Mouse (Mus musculus) adrenal gland, adult 8-10 months (tissue): Measurements from ENCODE around the gene Gnaq. TPM values are rescaled to one million over a fixed set of nuclear protein-coding genes. Genes with fewer than 3 reads are reported as not detected.

ENCODE experiments used
- DNase-seq: peaks from one replicate; pipeline ENCODE4 v3.0.0; 2022
- total RNA-seq, 4 experiments: library from RNA; stranded (reverse); gene quantifications; 2 replicates each; pipeline ENCODE4 v1.2.4; 2022

The Gnaq gene
- total RNA-seq, 4 experiments from 2014 or later = 50.3 to 63.4 (median 58.1) TPM

DNA sequence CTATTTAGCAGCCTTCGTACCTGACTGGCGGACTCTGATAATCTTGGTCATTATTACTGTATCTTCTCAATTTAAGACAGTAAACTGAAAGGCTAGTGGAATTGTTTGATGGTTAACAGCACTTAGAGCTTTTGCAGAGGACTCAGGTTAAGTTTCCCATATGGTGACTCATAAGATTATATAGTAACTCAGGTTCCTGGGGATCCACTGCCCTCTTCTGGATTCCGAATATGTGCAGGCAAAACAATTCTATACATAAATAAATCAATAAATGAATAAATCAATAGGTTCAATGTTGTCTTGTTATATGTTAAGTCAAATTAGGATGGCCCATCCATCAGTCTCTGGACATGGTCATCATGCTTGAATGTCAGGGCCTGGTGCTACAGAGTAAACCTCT lies 191.6 kb downstream of the Gnaq start:
- DNase-seq = no peak

DNA sequence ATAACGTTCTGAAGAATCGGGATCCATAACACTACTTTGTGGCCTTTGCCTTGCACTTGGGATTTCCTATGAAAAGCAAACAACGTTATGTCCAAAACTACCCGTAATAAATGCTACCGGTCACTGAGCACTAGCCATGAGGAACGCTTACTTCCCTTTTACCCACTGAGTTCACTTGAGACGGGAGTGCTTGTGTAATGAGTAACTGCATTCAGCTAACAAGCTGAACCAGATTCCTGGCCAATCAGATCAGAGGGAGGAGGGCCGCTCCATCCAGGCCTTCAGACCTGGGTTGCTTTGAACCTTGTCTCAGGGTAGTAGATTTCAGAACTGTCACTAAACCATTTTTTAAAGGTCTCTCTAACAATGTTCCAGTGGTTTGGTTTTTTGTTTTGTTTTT lies 193.3 kb downstream of the Gnaq start:
- peak; percentile 50 for DNase-seq

DNA sequence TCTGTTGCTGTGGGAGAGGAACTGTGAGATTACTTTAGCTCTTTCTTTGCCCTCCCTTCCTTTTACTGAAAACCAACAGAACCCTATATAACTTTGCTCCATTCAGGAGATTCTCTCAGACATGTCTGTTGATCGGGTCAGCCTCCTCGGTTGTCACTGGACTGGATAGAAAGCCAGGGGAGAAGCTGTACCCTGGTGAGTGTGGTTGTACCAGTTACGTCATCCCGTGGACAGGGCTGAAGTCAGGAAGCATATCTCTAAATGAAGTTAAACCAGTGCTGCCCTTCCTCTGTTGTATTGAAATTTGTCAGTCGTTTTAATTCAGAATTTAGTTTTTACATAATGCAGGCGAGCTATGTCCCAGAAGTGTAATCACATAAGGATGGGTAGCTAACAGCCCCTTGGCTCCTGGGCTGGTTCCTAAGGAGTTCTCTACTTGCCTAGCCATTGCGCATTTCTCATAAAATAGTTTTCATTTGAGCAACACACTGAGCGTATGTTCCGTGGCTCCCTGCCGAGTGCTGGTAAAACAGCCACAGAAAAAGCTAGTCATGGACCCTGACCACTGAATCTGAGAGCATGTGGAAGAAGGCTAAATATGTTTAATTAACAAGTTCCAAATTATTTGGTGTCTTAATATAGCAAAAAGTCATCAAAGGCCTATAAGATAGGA lies 194.9 kb downstream of the Gnaq start:
- DNase-seq = no peak

DNA sequence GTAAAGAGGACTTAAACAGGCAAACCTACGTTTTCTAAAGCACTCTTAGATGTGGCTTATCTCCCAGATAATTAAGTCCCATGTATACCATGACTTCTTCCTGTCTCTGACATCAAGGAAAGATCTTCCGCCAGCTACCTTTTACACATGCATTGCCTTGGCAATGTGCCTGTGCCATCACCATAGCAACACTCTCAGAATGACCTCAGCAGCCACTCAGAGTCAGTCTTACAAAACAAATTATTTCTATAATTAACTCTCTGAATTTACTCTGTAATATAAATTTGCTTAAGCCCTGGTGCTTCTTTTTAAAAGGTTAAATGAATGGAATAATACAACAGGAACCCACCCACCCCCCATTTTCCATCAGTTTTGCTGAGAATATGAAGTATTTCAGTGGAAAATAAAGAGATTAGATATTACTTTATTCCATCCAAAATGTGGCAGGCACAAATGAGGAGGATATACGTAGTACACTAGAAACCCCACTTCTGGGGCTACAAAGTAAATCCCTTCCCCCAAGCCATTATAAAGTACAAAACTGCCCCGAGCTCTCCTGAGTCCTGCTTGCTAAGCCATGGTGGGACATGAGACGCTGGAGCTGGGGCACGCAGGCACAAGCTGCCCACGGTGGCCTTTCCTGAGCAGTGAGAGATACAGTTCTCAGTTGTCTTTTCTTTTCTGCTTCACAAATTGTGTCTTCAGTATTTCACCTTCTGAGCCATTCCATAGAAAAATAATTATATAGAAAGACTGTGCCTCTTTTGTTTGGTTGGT lies 195.6 kb downstream of the Gnaq start:
- DNase-seq = peak; percentile 83

DNA sequence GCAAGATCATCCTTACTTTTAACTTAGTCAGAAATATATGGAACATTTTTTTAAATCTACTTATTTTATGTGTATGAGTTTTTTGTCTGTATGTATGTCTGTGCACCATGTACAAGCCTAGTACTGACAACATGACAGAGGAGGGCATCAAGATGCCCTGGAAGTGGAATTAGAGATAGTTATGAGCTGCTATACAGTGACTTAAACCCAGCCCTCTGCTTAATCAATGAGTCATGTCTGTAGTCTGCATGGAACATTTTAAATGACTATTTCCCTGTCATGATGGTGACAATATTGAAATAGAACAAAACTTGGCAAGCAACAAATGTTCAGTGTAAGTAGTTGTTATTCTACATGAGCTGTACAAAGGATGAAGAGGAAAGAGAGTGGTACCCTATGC lies 196.4 kb downstream of the Gnaq start:
- no peak for DNase-seq

DNA sequence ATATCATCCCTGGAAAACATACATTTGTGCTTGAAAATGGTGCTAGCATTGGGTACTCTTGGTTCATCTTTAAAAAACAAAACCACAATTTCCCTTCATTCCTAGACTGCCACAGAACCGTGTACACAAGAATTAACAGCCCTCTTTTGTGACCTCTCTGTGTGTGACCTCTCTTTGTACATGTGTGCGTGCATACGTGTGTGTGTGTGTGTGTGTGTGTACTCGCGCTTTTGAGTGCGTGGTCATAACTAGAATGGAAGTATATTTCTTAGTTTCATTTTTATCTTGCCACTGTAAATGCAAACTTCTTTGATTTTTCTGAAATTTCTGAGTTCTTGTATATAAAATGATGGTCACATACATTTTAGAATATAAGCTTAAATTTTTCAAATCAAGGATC lies 197.0 kb downstream of the Gnaq start:
- DNase-seq = no peak

DNA sequence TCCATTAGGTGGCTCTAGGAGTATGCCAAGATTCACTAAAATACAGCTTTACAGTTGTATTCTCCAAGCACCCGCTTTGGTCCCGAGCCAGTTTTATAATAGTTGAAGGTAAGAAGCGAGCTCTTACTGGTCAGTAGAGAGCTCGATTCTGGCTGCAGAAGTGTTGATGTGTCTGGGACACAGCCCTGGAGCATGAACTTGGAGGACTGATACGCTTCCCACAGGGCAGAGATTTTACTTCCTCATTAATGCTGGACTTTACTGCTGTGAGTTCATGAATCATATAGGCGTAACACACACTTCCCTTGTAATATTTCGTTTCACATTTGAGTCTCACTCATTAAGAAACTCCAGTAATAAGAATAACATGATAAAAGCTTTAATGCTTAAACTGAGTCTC lies 197.5 kb downstream of the Gnaq start:
- no peak for DNase-seq

DNA sequence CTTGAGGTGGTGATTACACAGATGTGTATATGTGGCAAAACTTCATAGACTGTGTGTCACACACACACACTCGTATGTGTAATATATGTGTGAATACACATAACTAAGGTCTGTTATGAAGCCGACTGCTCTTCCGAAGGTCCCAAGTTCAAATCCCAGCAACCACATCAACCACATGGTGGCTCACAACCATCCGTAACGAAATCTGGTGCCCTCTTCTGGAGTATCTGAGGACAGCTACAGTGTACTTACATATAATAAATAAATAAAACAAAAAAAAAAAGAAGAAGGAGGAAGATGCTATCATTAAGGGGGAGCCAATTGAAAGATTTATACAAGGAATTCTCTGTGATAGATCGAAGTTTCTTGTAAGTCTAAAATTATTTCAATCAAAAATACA lies 198.4 kb downstream of the Gnaq start:
- no peak for DNase-seq

DNA sequence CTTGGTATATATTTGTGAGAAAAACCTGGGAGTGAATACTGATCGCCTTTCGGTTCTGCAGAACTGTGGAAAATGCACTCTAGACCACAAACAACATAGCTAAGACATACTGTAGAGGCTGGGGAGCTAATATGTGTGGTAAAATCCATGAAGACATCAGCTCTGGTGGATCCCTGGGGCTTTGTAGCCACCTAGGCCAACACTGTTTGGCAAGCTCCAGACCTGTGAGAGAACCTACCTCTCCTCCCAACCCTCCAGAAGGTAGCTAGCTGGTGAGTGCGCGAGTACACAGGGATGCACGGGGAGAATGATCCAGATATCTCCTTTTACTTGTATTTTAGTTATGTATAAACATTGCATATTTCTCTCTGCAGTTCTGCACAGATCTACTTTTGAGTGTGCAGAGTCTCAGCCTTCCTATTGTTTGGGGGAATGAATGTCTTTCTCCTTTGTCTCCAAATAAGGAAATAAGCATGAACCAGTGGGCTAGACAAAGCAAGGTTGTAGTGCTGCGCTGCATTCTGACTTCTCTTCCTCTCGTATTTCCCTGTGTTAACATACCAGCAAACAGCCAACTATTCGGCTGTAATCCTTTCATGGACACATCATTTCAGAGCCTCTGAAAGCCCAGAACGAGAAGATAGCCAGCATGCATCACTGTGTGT lies 205.4 kb downstream of the Gnaq start:
- no peak for DNase-seq

DNA sequence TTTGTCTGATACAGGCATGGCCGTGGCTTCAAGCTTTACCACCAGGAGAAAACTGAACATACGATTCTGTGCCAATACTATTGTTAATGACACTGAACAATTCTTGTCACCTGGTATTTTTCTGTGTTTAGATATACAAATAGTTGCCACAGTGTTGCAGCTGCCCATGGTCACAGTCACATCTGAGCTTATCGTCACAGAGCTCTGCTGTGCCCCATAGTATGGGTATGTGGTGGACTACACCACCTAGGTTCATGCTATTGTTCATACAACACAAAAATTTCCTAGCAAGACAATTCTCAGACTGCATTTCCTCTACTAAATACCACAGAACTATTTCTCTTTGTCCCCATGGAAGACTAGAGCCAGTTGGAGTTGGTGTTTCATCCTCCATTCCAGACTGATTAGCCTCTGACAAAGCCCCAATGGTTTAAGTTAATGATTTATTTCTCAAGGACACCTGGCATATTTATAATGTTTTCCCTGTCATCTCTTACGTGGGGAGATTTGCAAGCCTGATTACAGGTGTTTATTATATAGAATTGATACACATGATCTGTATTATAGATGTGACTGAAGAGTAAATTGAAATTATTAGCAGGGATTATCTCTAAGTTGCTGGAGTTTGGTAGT lies 207.4 kb downstream of the Gnaq start:
- no peak for DNase-seq

DNA sequence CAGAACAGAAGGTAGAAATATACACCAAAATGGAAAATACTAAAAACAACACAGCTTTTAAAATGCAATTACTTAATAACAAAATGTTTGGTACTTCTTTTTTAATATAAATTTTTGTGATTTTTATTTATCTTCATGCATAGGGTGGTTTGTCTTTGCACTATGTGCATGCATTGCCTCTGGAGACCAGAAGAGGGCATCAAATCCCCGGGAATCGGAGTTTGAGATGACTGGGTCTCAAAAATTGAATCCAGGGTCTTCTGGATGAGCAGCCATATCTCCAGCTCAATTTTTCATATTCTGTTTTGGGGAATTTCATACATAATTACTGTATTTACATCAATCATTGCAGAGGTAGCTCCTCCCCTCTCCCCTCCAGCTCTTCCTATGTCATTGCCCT lies 210.1 kb downstream of the Gnaq start:
- DNase-seq = no peak

DNA sequence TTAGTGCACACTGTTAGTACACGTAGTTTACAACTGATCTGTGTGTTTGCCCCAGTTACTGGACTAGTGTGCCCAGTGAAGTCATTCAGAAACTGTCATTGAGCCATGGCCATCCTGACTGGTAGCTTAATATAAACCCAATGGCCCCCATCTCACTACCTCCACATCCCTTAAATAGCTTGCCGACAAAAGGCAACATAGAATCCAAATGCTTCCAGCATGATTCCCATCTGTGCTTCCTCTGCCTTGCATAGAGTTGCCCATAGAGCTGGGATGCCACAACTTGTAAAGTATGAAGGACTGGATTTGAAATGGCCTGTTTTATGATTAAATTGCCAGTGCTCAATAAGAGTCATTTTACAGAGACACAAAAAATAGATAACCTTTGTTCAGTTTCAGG lies 212.9 kb downstream of the Gnaq start:
- DNase-seq = no peak

DNA sequence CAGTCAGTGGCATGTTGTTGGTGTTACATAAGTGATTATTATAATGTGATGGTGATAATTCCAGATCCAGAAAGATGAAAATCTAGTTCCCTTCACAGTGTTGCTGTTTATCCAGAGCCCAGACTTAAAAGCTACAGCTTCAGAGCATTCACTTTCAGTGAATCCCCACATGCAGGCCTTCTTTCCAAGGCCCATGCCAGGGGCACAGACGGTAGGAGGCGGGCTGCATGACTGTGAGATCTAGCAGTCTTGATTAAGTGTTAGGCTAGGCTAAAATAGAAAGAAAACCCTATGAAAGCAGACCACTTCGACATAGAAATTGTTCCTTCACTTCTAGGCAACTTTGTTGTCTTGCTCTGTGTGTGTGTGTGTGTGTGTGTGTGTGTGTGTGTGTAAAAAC lies 214.4 kb downstream of the Gnaq start:
- DNase-seq = no peak

DNA sequence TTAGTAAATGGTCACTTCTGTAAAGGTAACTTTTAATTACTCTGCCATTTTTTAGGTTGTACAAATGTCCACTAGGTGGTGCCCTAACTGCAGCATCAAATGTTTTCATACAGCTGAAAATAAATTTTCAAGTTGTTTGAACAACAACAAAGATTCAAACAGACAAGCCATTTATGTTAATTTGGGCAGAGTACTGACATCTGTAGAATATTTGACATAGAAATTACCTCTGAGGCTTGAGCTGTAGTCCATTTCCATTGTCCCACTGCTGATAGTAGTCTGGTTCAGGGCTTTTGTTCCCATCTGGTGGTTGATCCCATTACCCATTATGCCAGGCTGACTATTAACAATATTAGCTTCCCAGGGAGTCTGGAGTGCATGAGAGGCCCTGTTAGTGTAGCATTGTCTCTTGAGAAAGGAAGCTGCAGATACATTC lies 221.1 kb downstream of the Gnaq start:
- DNase-seq = no peak

DNA sequence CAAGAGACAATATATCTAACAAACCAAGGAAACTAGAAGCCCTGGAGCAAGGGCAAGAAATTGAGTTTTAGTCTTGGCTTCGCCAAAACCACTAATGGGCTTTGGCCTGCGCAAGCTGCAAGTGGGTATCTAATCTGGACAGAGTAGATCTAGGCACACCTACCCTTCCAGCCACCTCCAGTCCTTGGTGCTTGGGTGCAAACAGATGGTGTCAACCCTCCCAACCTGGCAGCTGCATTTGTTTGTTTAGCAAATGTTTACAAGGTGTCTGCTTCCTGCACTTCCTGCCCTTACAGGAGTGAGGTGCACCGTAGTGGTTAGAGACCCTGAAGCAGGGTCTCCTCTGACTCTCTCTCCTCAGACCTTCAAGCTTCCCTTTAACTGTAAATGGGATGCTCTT lies 225.5 kb downstream of the Gnaq start:
- no peak for DNase-seq

DNA sequence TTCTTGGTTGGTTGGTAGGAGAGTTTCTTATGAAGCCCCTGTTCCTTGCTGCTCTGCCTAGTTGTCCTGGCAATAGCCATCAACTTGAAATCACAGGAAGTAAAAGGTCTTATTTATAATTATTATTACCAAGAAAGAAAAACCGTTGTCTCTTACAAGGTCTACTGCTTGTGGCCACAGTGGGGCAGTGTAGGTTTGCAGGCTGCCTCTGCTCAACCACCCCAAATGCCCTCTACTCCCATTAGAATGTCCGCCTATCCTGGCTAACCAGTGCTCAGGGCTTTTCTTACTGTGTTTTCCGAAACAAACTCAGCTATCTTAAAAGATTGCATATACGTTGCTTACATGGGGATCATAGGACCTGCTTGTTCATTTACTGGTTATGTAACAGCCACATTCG lies 226.3 kb downstream of the Gnaq start:
- no peak for DNase-seq

DNA sequence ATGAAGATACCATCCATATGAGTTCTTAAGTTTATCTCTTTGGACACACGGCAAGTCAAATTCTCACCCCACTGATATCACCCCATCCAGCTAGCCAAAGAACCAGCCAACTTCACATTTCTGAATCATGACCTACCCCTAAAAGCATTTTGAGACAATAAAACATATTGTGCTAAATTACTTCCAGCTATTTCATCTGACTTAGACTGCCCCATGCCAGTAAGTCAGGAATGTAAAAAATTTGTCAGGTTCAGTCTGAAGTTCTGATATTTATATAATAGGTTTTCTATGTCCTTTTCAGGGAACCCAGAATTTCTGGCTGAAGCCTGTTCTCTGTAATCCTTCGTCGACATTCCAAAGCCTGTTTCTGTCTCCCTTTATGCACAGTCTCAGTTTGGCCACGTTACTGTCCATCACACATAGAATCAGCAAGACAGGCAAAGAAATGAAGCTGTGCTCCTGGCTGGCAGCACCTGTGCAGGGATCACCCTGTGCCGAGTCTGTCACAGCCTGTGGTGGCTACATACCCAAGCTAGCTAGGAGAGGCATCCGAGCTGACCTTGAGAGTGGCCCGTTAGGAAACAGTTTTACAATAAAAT lies 233.9 kb downstream of the Gnaq start:
- no peak for DNase-seq

DNA sequence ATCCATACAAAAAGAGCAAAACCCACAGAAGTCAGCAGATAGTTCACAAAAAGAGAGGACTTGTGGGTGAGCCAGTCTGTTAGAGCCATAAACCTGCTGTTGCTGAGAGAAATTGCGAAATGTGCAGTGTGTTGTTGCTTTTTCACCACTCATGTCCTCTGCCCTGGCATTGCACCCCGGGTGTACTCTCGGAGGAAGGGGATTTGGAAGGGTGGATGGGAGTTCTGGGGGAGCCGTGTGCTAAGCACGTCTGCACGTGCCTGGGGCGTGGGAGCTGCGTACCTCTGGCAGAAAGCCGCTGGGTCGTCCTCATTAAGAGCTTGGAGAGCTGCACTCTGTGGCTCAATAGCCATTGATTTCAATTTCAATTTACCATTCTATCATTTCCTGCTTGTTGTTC lies 234.6 kb downstream of the Gnaq start:
- no peak for DNase-seq

DNA sequence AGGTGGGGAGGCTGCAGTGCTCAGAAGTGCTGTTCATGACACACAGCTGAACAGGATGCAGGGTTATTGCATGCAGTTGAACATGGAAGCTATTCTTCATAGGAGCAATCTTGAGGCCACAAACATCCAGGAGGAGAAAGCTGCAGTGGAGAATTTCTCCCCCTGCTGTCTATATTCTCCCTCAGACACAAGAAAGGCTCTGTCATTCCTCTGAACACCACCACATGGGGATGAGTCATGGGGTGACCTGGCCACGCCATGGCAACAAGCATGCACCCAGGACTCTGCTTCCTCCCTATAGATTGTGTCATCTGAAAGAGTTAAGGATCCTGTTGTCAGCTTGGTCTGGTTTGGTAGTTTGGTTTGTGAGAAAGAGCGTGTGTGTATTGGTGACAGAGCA lies 239.0 kb downstream of the Gnaq start:
- no peak for DNase-seq

DNA sequence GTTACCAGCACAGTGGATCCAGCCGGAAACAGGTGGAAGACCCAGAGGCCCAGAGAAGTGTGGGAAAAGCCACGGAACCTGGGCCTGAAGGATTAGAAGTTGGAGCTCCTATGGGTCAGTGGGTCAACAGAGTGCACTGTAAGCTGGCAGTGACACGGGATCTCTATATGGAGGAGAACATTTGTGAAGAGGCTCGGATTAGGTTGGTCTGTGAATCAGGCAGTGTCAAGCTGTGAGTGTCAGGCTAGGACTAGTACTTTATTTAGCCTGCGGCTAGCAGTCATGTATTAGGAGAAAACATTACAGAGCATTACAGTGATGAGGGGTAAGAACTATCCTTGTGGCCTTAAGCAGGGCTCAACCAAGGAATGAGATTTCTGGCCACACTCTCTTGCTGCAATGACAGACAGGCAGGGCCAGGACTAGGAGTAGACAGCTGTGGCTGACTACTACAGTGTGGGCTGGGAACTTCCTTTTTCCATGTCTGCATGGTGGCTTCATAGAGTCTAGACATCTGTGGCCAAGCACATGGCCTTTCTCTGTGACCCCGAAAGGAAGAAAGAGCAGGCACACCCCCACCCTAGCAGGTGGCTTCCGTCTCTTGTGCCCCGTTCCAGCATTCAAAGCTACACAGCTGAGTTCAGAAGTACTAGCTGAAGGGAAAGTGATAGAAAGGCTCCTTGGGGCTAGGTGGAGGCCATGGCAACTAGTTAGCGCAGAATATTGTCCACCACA lies 240.3 kb downstream of the Gnaq start:
- no peak for DNase-seq

DNA sequence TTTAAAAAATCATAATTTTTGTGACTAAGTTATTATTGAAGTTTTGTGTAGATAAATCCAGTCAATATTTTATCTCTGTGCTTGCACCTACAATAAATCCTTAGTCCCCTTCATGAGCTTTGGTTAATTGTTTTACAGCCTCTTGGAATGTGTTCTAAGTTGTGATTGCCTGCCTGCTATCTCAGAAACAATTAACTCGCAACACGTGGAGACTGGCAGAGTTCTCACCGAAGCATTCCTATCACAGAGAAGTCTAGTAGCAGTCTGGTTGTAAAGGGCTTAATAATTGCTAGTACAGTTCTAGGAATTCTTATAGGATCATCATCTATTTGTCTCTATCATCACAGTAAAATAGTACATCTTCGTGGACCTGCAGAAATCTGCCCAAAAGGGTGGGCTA lies 243.2 kb downstream of the Gnaq start:
- DNase-seq = no peak

DNA sequence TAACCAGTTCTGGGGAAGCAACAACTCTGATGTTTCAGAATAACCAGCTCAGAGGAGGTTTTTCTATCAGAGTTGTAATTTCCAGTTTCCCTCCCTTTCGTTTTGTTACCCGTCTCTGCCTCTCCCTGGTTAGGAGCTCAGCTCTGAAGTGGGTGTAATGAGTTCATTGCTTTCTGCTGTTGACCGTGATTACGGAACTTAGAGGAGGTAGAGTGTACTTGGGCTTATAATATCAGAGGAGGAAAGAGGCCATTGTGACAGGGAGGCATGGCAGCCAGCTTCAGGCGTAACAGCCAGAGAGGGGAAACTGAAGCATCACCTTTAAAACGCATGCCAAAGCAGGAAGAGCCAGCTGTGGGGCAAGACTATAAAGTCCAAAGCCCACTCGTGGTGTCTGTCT lies 245.9 kb downstream of the Gnaq start:
- no peak for DNase-seq
